ENCODE assay signal across 8 mouse cellular contexts in genomic region chr5:18087919-18088445, GRCm38 (mm10).
DNase-seq lines count a peak whose midpoint lies in the region; ATAC-seq and TF ChIP-seq lines count a peak whose summit lies in the region.

No protein-coding gene starts in this region.

- H3K4me1 ChIP-seq in heart, embryonic 16.5 days (ENCODE audit: control insufficient read depth, insufficient read depth, low read length): no peaks in the 10 kb centered on the region
- H3K4me1 ChIP-seq in lung, adult 2 months (ENCODE audit: control insufficient read depth, insufficient read depth, low read length): no peaks in the 10 kb centered on the region

- H3K9ac ChIP-seq in heart, embryonic 16.5 days (ENCODE audit: low read length): no peak overlapping the region

- TF ChIP-seq CTCF in lung, adult 2 months (IDR thresholded peaks at IDR 0.05; ENCODE audit: insufficient read depth, low read length): peak; percentile 51

- no peak overlapping the region for H3K27ac ChIP-seq in heart, embryonic 16.5 days (ENCODE audit: low read length)

- H3K36me3 ChIP-seq in heart, embryonic 16.5 days (ENCODE audit: control insufficient read depth, insufficient read depth): no peaks in the 10 kb centered on the region

- H3K4me3 ChIP-seq in heart, embryonic 16.5 days (ENCODE audit: low read length): peak overlapping the region; percentile 4; the same call in 1 of the 2 replicates
- H3K4me3 ChIP-seq in lung, adult 2 months (replicated peaks; ENCODE audit: extremely low read depth, low read depth, low read length): no peak overlapping the region

- no peak for TF ChIP-seq POLR2A in lung, adult 2 months (IDR thresholded peaks at IDR 0.05; ENCODE audit: borderline replicate concordance, extremely low read depth, low read depth, low read length)

- H3K9me3 ChIP-seq in heart, embryonic 16.5 days (replicated peaks; ENCODE audit: control insufficient read depth, low read length): no peaks in the 10 kb centered on the region

- H3K4me2 ChIP-seq in heart, embryonic 16.5 days (ENCODE audit: low read depth, low read length): peak overlapping the region; percentile 36

- 0 out of 2 replicates have a peak, but pooled peaks have one; percentile 37 for ATAC-seq in heart, embryonic 16.5 days (replicated peaks; ENCODE audit: extremely low read depth, insufficient read depth, low FRiP score)

- DNase-seq in 416B (ENCODE audit: low read depth): peak; percentile 72
- peak; percentile 30 for DNase-seq in adipocyte (ENCODE audit: low spot score)
- peak; percentile 68 for DNase-seq in embryo, embryonic 11 days
- DNase-seq in kidney, postnatal 25 days: peak; percentile 78 to 81
- DNase-seq in lung, adult 2 months: peak; percentile 20
- DNase-seq in retina, adult 2 months (ENCODE audit: low read depth, low spot score): peak; percentile 28
- no peak for DNase-seq in T-cell, adult 2 months (ENCODE audit: low spot score)

- WGBS in heart, embryonic 16.5 days: 21% methylated on average over 8 of the region's 8 CpGs
- 17% methylated on average over 8 of the region's 8 CpGs for WGBS in lung, adult 2 months

- H3K27me3 ChIP-seq in heart, embryonic 16.5 days (ENCODE audit: control insufficient read depth, insufficient read depth, low read length): no peaks in the 10 kb centered on the region
